Mouse (Mus musculus) liver, embryonic 13.5 days (tissue): ENCODE results near the gene Bysl. TPM values are rescaled to one million over a fixed set of nuclear protein-coding genes. Genes with fewer than 3 reads are reported as not detected.
"Not testable (repeated sequence)": the region's sequence is repeated elsewhere in the genome, so short reads cannot be mapped to it uniquely, and the experiment has no call there.

ENCODE experiments used
- ATAC-seq: fragments of 200-750 bp; cut with Nextera tagmentation; 2 replicates; pipeline ENCODE4 v1.8.0; 2017; ENCODE audit warnings: low read depth, mild to moderate bottlenecking, moderate number of reproducible peaks, moderate library complexity
- DNase-seq: peaks from one replicate; pipeline ENCODE4 v3.0.0; 2022
- H3K27ac ChIP-seq: fragments of 300-500 bp; sonication (generic); 2 replicates; pipeline ENCODE4 v1.5.1; 2015; ENCODE audit warnings: moderate library complexity, mild to moderate bottlenecking, inconsistent platforms
- H3K27me3 ChIP-seq: fragments of 300-500 bp; sonication (generic); 2 replicates; pipeline ENCODE4 v1.6.1; 2015; ENCODE audit warnings: mild to moderate bottlenecking, inconsistent platforms
- H3K36me3 ChIP-seq: fragments of 300-500 bp; sonication (generic); 2 replicates; pipeline ENCODE4 v1.6.1; 2015; ENCODE audit warnings: mild to moderate bottlenecking, inconsistent platforms
- H3K4me1 ChIP-seq: fragments of 300-500 bp; sonication (generic); replicated peaks from 2 replicates; pipeline ENCODE4 v1.6.1; 2015; ENCODE audit warnings: inconsistent platforms
- H3K4me2 ChIP-seq: fragments of 300-500 bp; sonication (generic); 2 replicates; pipeline ENCODE4 v1.6.1; 2015; ENCODE audit warnings: inconsistent platforms, mild to moderate bottlenecking, moderate library complexity
- H3K4me3 ChIP-seq: fragments of 300-500 bp; sonication (generic); replicated peaks from 2 replicates; pipeline ENCODE4 v1.5.1; 2015; ENCODE audit warnings: mild to moderate bottlenecking, inconsistent platforms
- H3K9ac ChIP-seq: fragments of 300-500 bp; sonication (generic); 2 replicates; pipeline ENCODE4 v1.6.1; 2015; ENCODE audit warnings: mild to moderate bottlenecking, inconsistent platforms
- H3K9me3 ChIP-seq: fragments of 300-500 bp; sonication (generic); replicated peaks from 2 replicates; pipeline ENCODE4 v1.6.1; 2016; ENCODE audit warnings: inconsistent platforms
- WGBS: fragments of 180-500 bp; shearing (Covaris S2); methylation state at CpG from one replicate; pipeline ENCODE4 v1.1.7; 2015; ENCODE audit not compliant: insufficient replicate concordance; 5-methylcytosine and 5-hydroxymethylcytosine counted together
- polyA plus RNA-seq: library from polyadenylated mRNA; unstranded; fragments of >200 nt; fragmentation: Nextera tagmentation; extraction: Ambion mirVana; gene quantifications from 2 replicates; pipeline ENCODE4 v1.2.1, GENCODE M21; 2015

The Bysl gene
- 28.0 and 28.4 TPM in 2 replicates for polyA plus RNA-seq

DNA sequence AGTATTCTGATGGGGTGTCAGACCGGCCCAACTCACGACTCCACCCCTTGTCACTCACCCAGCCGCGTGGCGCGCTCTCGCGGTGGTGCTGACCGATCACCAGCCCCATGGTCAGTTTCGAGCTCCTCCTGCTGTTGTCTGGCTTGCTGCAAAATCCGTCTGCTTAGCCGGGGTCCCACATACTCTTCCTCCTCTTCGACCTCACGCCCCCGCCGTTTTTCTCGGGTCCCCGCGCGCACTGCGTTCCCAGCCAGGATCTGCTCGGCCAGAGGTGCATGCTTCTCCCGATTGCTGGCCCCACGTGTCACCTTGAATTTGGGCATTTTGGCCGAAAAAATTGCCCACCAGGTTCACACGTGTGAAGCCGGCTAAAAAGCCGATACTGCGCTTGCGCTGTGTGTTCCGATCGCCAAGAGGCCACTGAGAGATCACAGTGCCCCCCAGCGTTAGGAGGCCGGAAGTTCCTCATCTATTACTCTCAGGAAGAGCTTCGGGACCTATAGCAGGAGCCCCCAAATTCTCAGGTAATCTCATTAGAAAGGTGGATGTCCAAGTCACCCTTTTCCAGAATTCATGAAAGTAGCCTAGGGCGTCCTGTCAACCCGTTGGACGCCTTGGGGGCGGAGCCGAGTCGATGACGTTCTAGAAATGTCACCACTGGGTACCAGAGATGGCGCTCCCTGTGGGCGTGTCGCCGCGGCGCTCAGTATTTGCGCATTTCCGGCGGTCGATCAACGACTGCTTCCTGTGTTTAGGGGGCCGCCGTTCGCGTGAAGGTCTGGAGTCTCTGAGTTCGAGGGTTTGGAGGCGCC lies at the start of gene Bysl, which contains the start of the genes Med20 and Gm20517:
Gene Bysl, minus strand, starts transcription at position 644 of the 812 bp plus-strand sequence.
Gene Med20, plus strand, starts transcription at position 734 of the 812 bp plus-strand sequence.
Gene Gm20517, plus strand, starts transcription at position 741 of the 812 bp plus-strand sequence.
- H3K9me3 ChIP-seq = no peaks in the 10 kb centered on the region
- H3K4me1 ChIP-seq = peaks cover 75% of the 10 kb centered on the region
- WGBS = under 1% methylated on average over 59 of the region's 59 CpGs
- H3K27me3 ChIP-seq = no peaks in the 10 kb centered on the region
- peak within 1 kb of the TSS; percentile 86 for H3K9ac ChIP-seq
- peak; percentile 94 for DNase-seq
- peaks cover 67% of the 10 kb centered on the region for H3K36me3 ChIP-seq
- peak; percentile 89 for ATAC-seq
- peak within 1 kb of the TSS; percentile 91 for H3K27ac ChIP-seq
- peak within 1 kb of the TSS; percentile 88 for H3K4me2 ChIP-seq
- peak within 1 kb of the TSS; percentile 85 for H3K4me3 ChIP-seq

DNA sequence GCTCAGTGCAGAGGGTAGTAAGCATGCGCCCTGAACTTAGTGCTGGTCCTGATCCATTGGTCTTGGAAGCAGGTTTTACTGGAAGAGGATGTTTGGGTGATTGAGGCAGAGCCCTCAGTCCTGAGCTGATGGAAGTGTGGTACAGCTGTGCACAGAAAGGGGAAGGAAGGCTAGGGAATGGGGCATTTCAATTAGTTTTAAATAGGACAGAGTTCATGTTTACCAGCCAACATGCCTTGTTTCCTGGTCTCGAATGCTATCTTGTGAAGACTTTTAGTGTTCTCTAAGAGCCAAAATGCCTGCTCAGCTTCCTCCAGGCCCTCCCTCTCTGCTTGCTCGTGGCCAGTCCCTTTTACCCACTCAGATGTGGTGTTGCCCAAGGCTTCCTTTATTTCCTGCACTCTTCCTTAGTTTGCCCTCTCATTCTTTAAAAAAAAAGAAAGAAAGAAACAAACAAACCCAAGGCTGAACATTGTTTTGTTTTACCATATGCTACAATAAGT lies 47.5 kb upstream of the Bysl start:
- no peak for ATAC-seq
- 47% methylated on average over 3 of the region's 3 CpGs for WGBS

DNA sequence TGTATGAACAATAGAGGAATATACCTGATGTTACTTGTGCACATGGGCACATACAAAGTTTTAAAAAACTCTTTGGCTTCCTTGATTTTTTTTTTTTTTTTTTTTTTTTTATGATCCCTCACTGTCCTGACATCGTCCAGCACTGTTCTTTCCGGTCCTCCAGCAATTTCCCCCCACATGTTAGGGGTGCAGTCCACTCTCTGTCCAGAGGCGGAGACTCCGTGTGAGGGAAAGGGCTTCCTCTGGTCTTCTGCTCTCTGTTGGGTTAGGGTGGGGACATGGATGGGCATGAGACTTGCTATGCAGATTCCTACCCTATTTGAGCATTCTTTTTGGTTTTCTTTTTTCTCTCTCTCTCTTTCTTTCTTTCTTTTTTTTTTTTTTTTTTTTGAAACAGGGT lies 46.6 kb upstream of the Bysl start:
- no peak for DNase-seq
- Histone ChIP-seq H3K9me3 (no peaks in the 10 kb centered on the region), H3K27me3 (no peaks in the 10 kb centered on the region), H3K4me3 (no peak overlapping the region), H3K27ac (no peak overlapping the region), H3K4me2 (no peak overlapping the region), H3K4me1 (0 out of 2 replicates have a peak, but pooled peaks cover 6% of the 10 kb centered on the region), H3K9ac (no peak overlapping the region), H3K36me3 (peaks cover 12% of the 10 kb centered on the region)
- no peak for ATAC-seq
- 74% methylated on average over 4 of the region's 4 CpGs for WGBS

More for the DNA sequence above, 47.5 kb upstream of the Bysl start:
- H3K4me2 ChIP-seq = no peak overlapping the region
- peaks cover 8% of the 10 kb centered on the region for H3K36me3 ChIP-seq
- H3K4me3 ChIP-seq = no peak overlapping the region
- H3K4me1 ChIP-seq = 0 out of 2 replicates have a peak, but pooled peaks cover 6% of the 10 kb centered on the region
- H3K27me3 ChIP-seq = no peaks in the 10 kb centered on the region
- no peak overlapping the region for H3K27ac ChIP-seq
- DNase-seq = no peak
- H3K9me3 ChIP-seq = no peaks in the 10 kb centered on the region
- no peak overlapping the region for H3K9ac ChIP-seq

DNA sequence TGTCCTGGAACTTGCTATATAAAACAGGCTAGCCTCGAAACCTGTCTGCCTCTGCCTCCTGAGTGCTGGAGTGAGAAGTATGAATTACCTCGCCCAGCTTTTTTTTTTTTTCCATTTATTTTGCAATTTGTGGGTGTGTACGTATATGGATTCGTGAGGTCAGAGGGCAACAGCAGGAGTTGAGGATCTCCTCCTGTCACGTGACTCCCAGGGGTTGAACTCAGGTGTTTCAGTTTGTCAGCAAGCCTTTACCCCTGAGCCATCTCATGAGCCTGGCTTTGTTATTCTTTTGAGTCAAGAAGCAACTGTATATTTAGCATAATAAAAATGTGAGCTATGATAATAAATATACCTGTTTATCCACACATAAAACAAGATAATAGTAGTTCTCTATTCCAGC lies 44.4 kb upstream of the Bysl start:
- Histone ChIP-seq H3K36me3 (peaks cover 18% of the 10 kb centered on the region), H3K9ac (no peak overlapping the region), H3K27me3 (no peaks in the 10 kb centered on the region), H3K27ac (no peak overlapping the region), H3K9me3 (no peaks in the 10 kb centered on the region), H3K4me3 (no peak overlapping the region), H3K4me1 (0 out of 2 replicates have a peak, but pooled peaks cover 6% of the 10 kb centered on the region), H3K4me2 (no peak overlapping the region)
- no peak for ATAC-seq
- WGBS = 70% methylated on average over 5 of the region's 5 CpGs
- DNase-seq = no peak

DNA sequence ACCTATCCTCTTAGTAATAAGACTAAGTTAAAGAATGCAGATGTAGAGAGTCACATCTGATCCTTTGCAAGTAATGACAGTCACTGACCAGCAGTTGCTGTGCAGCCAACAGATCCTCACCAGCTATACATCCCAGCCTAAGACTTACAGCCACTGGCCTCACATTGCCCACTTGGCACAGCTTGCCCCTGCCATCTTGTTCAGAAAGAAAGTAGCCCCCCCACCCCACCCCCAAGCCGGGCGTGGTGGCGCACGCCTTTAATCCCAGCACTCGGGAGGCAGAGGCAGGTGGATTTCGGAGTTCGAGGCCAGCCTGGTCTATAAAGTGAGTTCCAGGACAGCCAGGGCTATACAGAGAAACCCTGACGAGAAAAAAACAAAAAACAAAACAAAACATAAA lies 43.1 kb upstream of the Bysl start:
- not testable (repeated sequence) for H3K9me3 ChIP-seq, H3K4me1 ChIP-seq, H3K27ac ChIP-seq, H3K4me2 ChIP-seq, ATAC-seq, DNase-seq, H3K27me3 ChIP-seq, H3K9ac ChIP-seq, H3K4me3 ChIP-seq
- WGBS = 87% methylated on average over 8 of the region's 8 CpGs
- peaks cover 22% of the 10 kb centered on the region for H3K36me3 ChIP-seq

DNA sequence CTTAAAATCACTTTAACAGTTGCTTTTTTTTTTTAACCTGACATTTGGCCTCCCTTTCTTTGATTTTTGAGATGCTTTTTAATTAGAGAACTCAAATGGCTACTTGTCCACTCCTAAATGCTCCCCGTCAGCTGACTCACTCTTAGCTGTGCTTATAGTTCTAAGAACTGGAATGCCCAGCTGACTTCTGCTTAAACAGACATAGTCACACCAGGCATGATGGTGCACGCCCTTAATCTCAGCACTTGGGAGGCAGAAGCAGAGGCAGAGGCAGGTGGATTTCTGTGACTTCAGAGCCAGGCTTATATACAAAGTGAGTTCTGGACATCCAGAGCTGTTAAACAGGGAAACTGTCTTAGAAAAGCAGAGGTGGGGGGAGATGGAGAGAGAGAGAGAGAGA lies 40.7 kb upstream of the Bysl start:
- Histone ChIP-seq H3K36me3 (peaks cover 22% of the 10 kb centered on the region), H3K4me2 (no peak overlapping the region), H3K27ac (no peak overlapping the region), H3K4me3 (no peak overlapping the region), H3K9ac (no peak overlapping the region), H3K27me3 (no peaks in the 10 kb centered on the region), H3K4me1 (peaks cover 7% of the 10 kb centered on the region), H3K9me3 (no peaks in the 10 kb centered on the region)
- 75% methylated on average over 2 of the region's 2 CpGs for WGBS
- DNase-seq = no peak
- ATAC-seq = no peak

DNA sequence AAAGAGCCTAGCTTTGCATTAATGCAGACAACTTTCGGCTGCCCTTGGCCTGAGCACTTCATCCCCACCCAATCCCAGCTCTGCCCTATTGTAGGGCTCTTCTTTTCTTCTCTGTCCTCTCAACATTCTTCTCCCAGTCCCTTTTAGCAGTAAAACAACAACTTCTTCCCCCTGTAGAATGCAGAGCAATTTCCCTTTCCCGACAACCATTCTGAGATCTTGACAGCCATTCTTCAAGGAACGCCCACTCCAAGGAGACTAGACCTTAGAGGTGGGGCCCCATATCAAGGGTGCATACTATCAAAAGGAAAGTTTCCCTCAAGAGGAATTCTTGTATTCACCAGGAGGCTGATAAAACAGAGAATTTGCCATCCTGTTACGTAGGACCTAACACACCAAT lies 37.7 kb upstream of the Bysl start:
- Histone ChIP-seq H3K27me3 (no peaks in the 10 kb centered on the region), H3K4me1 (peaks cover 20% of the 10 kb centered on the region), H3K9ac (no peak overlapping the region; the same call in 1 of the 2 replicates), H3K4me3 (no peak overlapping the region), H3K4me2 (no peak overlapping the region), H3K9me3 (no peaks in the 10 kb centered on the region), H3K27ac (no peak overlapping the region), H3K36me3 (peaks cover 20% of the 10 kb centered on the region; the same call in 1 of the 2 replicates)
- WGBS = 59% methylated on average over 4 of the region's 4 CpGs
- no peak for ATAC-seq
- no peak for DNase-seq

DNA sequence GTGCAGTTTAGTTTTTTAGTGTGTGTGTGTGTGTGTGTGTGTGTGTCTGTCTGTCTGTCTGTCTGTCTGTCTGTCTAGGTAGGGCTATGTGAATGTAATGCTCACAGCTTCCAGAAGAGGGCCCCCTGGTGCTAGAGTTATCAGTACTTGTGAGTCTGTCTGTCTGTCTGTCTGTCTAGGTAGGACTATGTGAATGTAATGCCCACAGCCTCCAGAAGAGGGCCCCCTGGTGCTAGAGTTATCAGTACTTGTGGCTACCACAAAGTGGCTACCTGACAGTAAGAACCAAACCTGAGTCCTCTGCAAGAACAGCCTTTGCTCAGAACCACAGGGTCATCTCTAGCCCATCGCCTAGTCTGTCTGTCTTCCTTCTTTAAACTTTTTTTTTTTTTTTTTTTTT lies 35.4 kb upstream of the Bysl start:
- peaks cover 22% of the 10 kb centered on the region for H3K4me1 ChIP-seq
- no peaks in the 10 kb centered on the region for H3K9me3 ChIP-seq
- H3K4me3 ChIP-seq = no peak overlapping the region
- DNase-seq (peak; percentile 53), ATAC-seq (0 out of 2 replicates have a peak, but pooled peaks have one; percentile 12)
- peaks cover 10% of the 10 kb centered on the region; the same call in 1 of the 2 replicates for H3K36me3 ChIP-seq
- no peaks in the 10 kb centered on the region for H3K27me3 ChIP-seq
- H3K9ac ChIP-seq = no peak overlapping the region
- no peak overlapping the region for H3K27ac ChIP-seq
- H3K4me2 ChIP-seq = no peak overlapping the region
- WGBS = 60% methylated on average over 1 of the region's 1 CpGs

DNA sequence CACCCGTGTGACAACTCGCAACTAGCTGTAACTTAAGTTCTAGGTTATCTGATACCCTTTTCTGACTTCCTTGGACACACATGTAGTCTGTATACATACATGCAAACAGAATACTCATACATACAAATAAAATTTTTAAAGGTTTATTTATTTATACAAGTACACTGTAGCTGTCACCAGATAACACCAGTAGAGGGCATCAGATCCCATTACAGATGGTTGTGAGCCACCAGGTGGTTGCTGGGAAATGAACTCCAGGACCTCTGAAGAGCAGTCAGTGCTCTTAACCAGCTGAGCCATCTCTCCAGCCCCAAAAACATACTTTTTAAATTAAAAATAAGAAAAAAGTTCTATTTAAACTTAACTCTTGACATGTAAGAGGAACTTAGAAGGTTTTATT lies 31.7 kb upstream of the Bysl start:
- no peak for DNase-seq
- Histone ChIP-seq H3K9me3 (no peaks in the 10 kb centered on the region), H3K4me3 (no peak overlapping the region), H3K36me3 (no peaks in the 10 kb centered on the region), H3K9ac (no peak overlapping the region), H3K4me1 (peaks cover 20% of the 10 kb centered on the region), H3K27me3 (no peaks in the 10 kb centered on the region), H3K27ac (no peak overlapping the region), H3K4me2 (no peak overlapping the region)
- ATAC-seq = no peak
- WGBS = 86% methylated on average over 2 of the region's 2 CpGs

DNA sequence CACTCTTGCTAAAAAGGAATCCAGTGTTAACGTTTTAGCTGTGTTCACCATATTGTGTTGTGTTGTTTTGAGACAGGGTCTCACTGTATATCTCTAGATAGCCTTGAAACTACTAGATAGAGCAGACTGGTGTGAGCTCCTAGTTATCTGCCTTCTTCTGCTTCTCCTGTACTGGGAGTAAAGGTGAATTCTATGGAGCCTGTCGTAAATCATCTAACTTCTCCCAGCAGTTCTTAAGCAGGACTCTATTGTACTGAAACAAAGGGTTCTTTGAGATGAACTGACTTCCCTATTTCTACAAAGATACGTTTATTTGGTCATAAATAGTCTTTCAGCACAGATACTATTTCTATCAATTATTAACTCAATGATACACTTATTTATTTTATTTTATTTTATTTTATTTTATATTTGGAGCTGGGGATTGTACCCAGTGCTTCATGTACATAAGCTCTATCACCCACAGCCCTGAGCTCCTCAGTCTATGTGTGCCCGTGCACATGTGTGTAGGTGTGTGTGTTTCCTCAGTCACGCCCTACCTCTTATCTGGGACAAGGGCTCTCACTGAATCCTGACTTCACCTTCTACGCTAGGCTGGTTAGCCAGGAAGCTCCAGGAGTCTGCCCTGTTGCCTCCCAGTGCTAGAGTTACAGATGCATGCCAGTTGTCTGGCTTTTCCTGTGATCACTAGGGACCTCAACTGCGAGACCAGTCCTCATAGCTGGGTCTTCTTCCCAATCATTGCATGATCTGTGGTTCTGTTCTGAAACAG lies 22.9 kb upstream of the Bysl start:
- ATAC-seq (no peak), DNase-seq (no peak)
- H3K4me1 ChIP-seq = peaks cover 43% of the 10 kb centered on the region
- H3K36me3 ChIP-seq = peaks cover 18% of the 10 kb centered on the region
- H3K27me3 ChIP-seq = no peaks in the 10 kb centered on the region
- peak overlapping the region; percentile 17; the same call in 1 of the 2 replicates for H3K9ac ChIP-seq
- H3K9me3 ChIP-seq = no peaks in the 10 kb centered on the region
- 61% methylated on average over 7 of the region's 7 CpGs for WGBS
- no peak overlapping the region for H3K27ac ChIP-seq
- no peak overlapping the region for H3K4me2 ChIP-seq
- H3K4me3 ChIP-seq = no peak overlapping the region
